In genomic region chr2:26391617-26392016, GRCm38 (mm10) we compare ENCODE assay signal across 29 mouse cellular contexts.
"Had no signal": no experiment of that assay in that cellular context is flagged by ENCODE, and none has a peak within 500 bp of the region (broad histone marks: within the 10 kb centered on the region; RNA-seq: fewer than 3 reads in every experiment).

No protein-coding gene starts in this region.

- H3K27me3 ChIP-seq: limb, embryonic 12.5 days; limb, embryonic 15.5 days; liver, embryonic 12.5 days; liver, embryonic 13.5 days; liver, embryonic 15.5 days; lung, embryonic 15.5 days; megakaryocyte, embryonic 14.5 days; midbrain, embryonic 12.5 days; midbrain, embryonic 13.5 days; midbrain, embryonic 15.5 days; neural tube, embryonic 12.5 days had no signal

- H3K9me3 ChIP-seq: limb, embryonic 12.5 days; limb, embryonic 15.5 days; liver, embryonic 12.5 days; liver, embryonic 13.5 days; liver, embryonic 15.5 days; lung, embryonic 15.5 days; megakaryocyte, embryonic 14.5 days; midbrain, embryonic 10.5 days; midbrain, embryonic 12.5 days; midbrain, embryonic 13.5 days; midbrain, embryonic 15.5 days; neural tube, embryonic 12.5 days had no signal

- ATAC-seq: liver, embryonic 12.5 days; liver, postnatal 0 days; lung, postnatal 0 days; midbrain, embryonic 13.5 days; midbrain, embryonic 15.5 days; midbrain, embryonic 16.5 days had no signal

- H3K4me2 ChIP-seq: limb, embryonic 12.5 days; limb, embryonic 15.5 days; lung, embryonic 14.5 days; lung, embryonic 15.5 days; midbrain, embryonic 11.5 days; midbrain, embryonic 12.5 days; midbrain, embryonic 13.5 days; midbrain, embryonic 15.5 days had no signal

- H3K27ac ChIP-seq: limb, embryonic 12.5 days; limb, embryonic 15.5 days; liver, embryonic 13.5 days; liver, embryonic 14.5 days; liver, embryonic 15.5 days; lung, embryonic 15.5 days; macrophage; midbrain, embryonic 10.5 days; midbrain, embryonic 12.5 days; midbrain, embryonic 13.5 days; midbrain, embryonic 15.5 days; neural tube, embryonic 12.5 days had no signal

- DNase-seq: left cerebral cortex, postnatal 4 days; liver; liver, embryonic 13.5 days; liver, postnatal 0 days; lung, adult 18-20 months; lung, adult 2 months; lung, embryonic 14.5 days; lung, postnatal 10 days; lung, postnatal 14 days; lung, postnatal 36 days; lung, postnatal 4 days; midbrain, embryonic 14.5 days had no signal

- H3K9ac ChIP-seq: limb, embryonic 12.5 days; limb, embryonic 15.5 days; liver, embryonic 12.5 days; liver, embryonic 14.5 days; liver, embryonic 15.5 days; liver, postnatal 0 days; lung, embryonic 14.5 days; lung, embryonic 15.5 days; midbrain, embryonic 12.5 days; midbrain, embryonic 13.5 days; midbrain, embryonic 15.5 days; neural tube, embryonic 12.5 days had no signal

- H3K4me3 ChIP-seq: limb, embryonic 12.5 days; limb, embryonic 15.5 days; liver, embryonic 12.5 days; lung, embryonic 15.5 days; midbrain, embryonic 12.5 days; midbrain, embryonic 13.5 days; midbrain, embryonic 15.5 days; myocyte; neural tube, embryonic 12.5 days had no signal
